Mouse (Mus musculus) small intestine, adult 2 months (tissue): Measurements from ENCODE around the gene Uox. TPM values are rescaled to one million over a fixed set of nuclear protein-coding genes. Genes with fewer than 3 reads are reported as not detected.

Experiments
- H3K27ac ChIP-seq: fragments of 200-500 bp; 2 replicates; pipeline ENCODE4 v1.5.1; 2012; ENCODE audit warnings: low read depth, low read length, control low read depth, inconsistent platforms; ENCODE audit not compliant: insufficient read depth
- H3K27me3 ChIP-seq: fragments of 200-500 bp; 2 replicates; pipeline ENCODE4 v1.6.1; 2012; ENCODE audit warnings: mild to moderate bottlenecking, moderate library complexity, low read length, inconsistent platforms; ENCODE audit not compliant: control insufficient read depth, insufficient read depth
- H3K36me3 ChIP-seq: fragments of 200-500 bp; 2 replicates; pipeline ENCODE4 v1.6.1; 2012; ENCODE audit warnings: mild to moderate bottlenecking, low read length, control low read depth, inconsistent platforms; ENCODE audit not compliant: control insufficient read depth, insufficient read depth
- H3K4me1 ChIP-seq: fragments of 200-500 bp; 2 replicates; pipeline ENCODE4 v1.6.1; 2012; ENCODE audit warnings: low read length, inconsistent platforms, mixed read lengths; ENCODE audit not compliant: control insufficient read depth, insufficient read depth, insufficient read length
- H3K4me3 ChIP-seq: fragments of 200-500 bp; 2 replicates; pipeline ENCODE4 v1.5.1; 2012; ENCODE audit warnings: low read depth, mild to moderate bottlenecking, control low read depth, inconsistent platforms, low read length, moderate library complexity
- CTCF ChIP-seq: fragments of 200-500 bp; IDR thresholded peaks from 2 replicates; pipeline ENCODE4 v1.5.1; 2012; ENCODE audit warnings: low read depth, mild to moderate bottlenecking, control low read depth, inconsistent platforms, low read length, moderate library complexity, mixed read lengths; ENCODE audit not compliant: insufficient replicate concordance, insufficient read length; ENCODE audit errors: extremely low read depth
- POLR2A ChIP-seq: fragments of 200-500 bp; IDR thresholded peaks from 2 replicates; pipeline ENCODE4 v1.6.1; 2012; ENCODE audit warnings: low read depth, mild to moderate bottlenecking, control low read depth, inconsistent platforms, low read length, moderate library complexity
- WGBS: fragments of 180-500 bp; shearing (Covaris S2); methylation state at CpG from one replicate; pipeline ENCODE4 v1.1.7; 2018; 5-methylcytosine and 5-hydroxymethylcytosine counted together
- polyA plus RNA-seq: library from polyadenylated mRNA; depleted of rRNA; stranded (reverse); fragments of >200 nt; gene quantifications from 2 replicates; pipeline ENCODE4 v1.2.3, GENCODE M21; 2012

Gene Uox
- polyA plus RNA-seq, 1 experiment, result 0.11 TPM

DNA sequence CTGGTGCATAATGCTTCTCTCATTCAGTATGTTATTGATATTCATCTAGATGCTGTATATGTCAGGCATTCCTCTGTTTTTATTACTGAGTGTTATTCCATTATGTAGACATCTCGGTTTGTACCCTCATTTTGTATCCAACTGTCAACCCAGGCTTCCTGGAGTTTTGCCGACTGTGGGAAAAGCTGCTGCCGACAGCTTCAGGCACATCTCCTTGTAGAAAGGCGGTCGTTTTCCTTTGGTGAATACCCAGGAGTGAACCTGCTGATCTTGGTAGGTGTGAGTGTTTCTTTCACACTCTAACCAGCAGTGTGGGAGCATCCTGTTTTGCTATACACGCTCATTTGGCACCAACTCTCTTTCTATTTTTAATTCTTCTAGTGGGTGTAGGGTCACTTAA is 90.8 kb downstream of the Uox start:
- Histone ChIP-seq H3K4me1 (no peaks in the 10 kb centered on the region), H3K27me3 (no peaks in the 10 kb centered on the region), H3K27ac (no peak overlapping the region), H3K4me3 (no peak overlapping the region), H3K36me3 (no peaks in the 10 kb centered on the region)
- WGBS, result 68% methylated on average over 6 of the region's 6 CpGs
- TF ChIP-seq CTCF, result no peak
- TF ChIP-seq POLR2A, result no peak

- no peak overlapping the region for H3K4me3 ChIP-seq
- WGBS, result 77% methylated on average over 7 of the region's 7 CpGs
- H3K27me3 ChIP-seq, result no peaks in the 10 kb centered on the region
- H3K4me1 ChIP-seq, result no peaks in the 10 kb centered on the region
- H3K27ac ChIP-seq, result no peak overlapping the region
- H3K36me3 ChIP-seq, result no peaks in the 10 kb centered on the region
- TF ChIP-seq CTCF (no peak), POLR2A (no peak)
These were observed 91.7 kb downstream of the Uox start for GRCm38 (mm10) chr3:146661907-146662306.

DNA sequence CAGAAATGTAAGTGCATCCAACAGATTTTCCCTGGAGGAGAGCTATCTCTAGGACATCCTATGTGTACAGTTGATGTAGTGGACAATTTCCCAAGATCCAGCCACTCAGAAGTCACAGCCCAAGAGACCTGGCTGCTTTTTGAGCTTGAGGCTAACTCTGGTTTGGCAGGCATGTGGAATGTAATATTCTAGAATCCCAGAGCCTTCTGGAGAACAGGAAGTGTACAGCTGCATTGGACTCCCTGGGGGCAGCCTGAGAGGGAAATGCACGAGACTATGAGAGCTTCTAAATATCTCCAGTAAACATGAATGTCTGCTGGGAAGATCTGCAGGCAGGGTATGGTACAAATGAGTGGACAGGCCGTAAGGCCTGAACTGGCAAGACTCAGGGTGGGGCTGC is 100.9 kb downstream of the Uox start:
- H3K27me3 ChIP-seq, result no peaks in the 10 kb centered on the region
- TF ChIP-seq CTCF (no peak), POLR2A (no peak)
- H3K4me3 ChIP-seq, result no peak overlapping the region
- H3K36me3 ChIP-seq, result no peaks in the 10 kb centered on the region
- no peak overlapping the region for H3K27ac ChIP-seq
- H3K4me1 ChIP-seq, result no peaks in the 10 kb centered on the region
- WGBS, result 57% methylated on average over 2 of the region's 2 CpGs

DNA sequence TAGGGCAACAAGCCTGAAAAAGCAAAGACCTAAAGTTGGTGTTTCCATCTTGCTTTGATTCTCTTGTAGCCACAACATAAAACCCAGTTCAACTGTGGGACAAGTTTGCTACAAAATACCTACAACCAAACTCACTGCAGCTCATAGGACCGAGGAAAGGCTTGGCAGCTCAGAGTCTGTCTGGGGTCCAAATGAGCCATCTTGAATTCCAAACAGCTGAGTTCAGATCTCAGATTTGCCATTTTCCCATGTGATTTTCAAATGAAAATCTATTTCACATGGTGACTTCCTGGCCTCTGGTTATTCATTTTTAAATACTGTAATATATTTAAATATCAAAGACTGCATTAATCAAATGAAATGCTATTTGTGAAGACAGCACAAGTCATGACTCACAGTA is 104.9 kb downstream of the Uox start:
- WGBS, result 83% methylated on average over 1 of the region's 1 CpGs

DNA sequence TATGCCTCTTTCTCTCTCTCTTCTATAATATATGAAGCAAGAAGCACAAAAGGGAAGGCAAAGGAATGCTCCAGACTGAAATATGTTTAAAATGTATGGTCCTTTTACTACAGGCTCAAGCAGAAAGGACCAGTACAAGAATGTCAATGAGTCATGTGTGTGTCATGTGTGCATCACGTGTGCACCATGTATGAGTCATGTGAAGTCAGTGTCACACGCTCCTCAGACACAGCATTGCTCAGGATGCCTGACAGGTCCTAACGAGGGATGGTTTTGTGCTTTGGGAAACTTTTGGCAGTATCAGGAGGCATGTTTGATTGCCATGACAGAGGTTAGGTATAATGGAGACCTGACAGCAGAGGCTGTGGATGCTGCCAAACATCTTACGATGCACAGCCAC is 106.0 kb downstream of the Uox start:
- TF ChIP-seq POLR2A (no peak), CTCF (no peak)
- Histone ChIP-seq H3K4me3 (no peak overlapping the region), H3K27ac (no peak overlapping the region), H3K36me3 (no peaks in the 10 kb centered on the region), H3K27me3 (no peaks in the 10 kb centered on the region), H3K4me1 (no peaks in the 10 kb centered on the region)
- WGBS, result 87% methylated on average over 4 of the region's 4 CpGs

More for the DNA sequence above, 104.9 kb downstream of the Uox start:
- TF ChIP-seq CTCF (no peak), POLR2A (no peak)
- no peaks in the 10 kb centered on the region for H3K27me3 ChIP-seq
- no peak overlapping the region for H3K4me3 ChIP-seq
- no peak overlapping the region for H3K27ac ChIP-seq
- H3K36me3 ChIP-seq, result no peaks in the 10 kb centered on the region
- H3K4me1 ChIP-seq, result no peaks in the 10 kb centered on the region

- Histone ChIP-seq H3K4me3 (no peak overlapping the region), H3K36me3 (no peaks in the 10 kb centered on the region), H3K27me3 (no peaks in the 10 kb centered on the region), H3K27ac (no peak overlapping the region), H3K4me1 (peaks cover under 1% of the 10 kb centered on the region; the same call in 1 of the 2 replicates)
- no peak for TF ChIP-seq CTCF
- no peak for TF ChIP-seq POLR2A
- WGBS, result 91% methylated on average over 16 of the region's 16 CpGs
These were observed 109.4 kb downstream of the Uox start for GRCm38 (mm10) chr3:146679646-146680045.

DNA sequence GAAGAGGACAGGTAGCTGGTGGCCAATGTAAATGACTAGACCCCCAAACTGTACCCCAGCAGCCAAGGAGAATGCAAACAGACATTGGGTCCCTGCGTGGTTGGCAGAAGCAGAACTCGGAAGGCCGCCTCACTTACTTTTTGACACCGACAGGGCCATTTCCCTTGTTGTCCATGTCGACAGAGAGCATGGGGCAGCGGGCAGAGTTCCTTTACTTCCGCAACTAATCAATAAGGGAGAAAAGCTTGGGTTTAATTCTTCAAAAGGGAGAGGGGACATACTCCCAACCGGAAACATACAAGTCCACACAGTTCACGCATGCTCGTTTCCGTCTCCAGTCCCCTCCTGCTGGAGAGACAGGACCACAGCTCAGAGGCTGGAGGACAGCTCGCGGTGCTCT is 110.4 kb downstream of the Uox start:
- Histone ChIP-seq H3K4me3 (no peak overlapping the region), H3K36me3 (no peaks in the 10 kb centered on the region), H3K27ac (no peak overlapping the region), H3K4me1 (peaks cover 7% of the 10 kb centered on the region), H3K27me3 (peaks cover 4% of the 10 kb centered on the region; the same call in 1 of the 2 replicates)
- 94% methylated on average over 13 of the region's 13 CpGs for WGBS
- TF ChIP-seq CTCF, result no peak
- TF ChIP-seq POLR2A, result no peak
